18 mouse cellular contexts compared by ENCODE assay signal in genomic region chr1:88622356-88622755, GRCm38 (mm10).
DNase-seq lines count a peak whose midpoint lies in the region; ATAC-seq lines count a peak whose summit lies in the region.
"Had no signal": no experiment of that assay in that cellular context is flagged by ENCODE, and none has a peak within 500 bp of the region (broad histone marks: within the 10 kb centered on the region; RNA-seq: fewer than 3 reads in every experiment).

No protein-coding gene starts in this region.

- no peak overlapping the region for H3K27ac ChIP-seq in forebrain, embryonic 11.5 days (ENCODE audit: low read depth, low read length)
- H3K27ac ChIP-seq: kidney, postnatal 0 days; liver, embryonic 14.5 days; lung, embryonic 15.5 days; stomach, postnatal 0 days had no signal

- H3K27me3 ChIP-seq in splenic B cell, adult 2 months (ENCODE audit: control insufficient read depth, insufficient read depth, low read length, poor library complexity, severe bottlenecking), result no peaks in the 10 kb centered on the region
- H3K27me3 ChIP-seq in forebrain, embryonic 11.5 days (ENCODE audit: control insufficient read depth, insufficient read depth, low read length), result no peaks in the 10 kb centered on the region
- H3K27me3 ChIP-seq: CH12.LX; lung, embryonic 15.5 days had no signal

- peaks cover 4% of the 10 kb centered on the region; the same call in 1 of the 2 replicates for H3K4me1 ChIP-seq in forebrain, embryonic 11.5 days (replicated peaks; ENCODE audit: control insufficient read depth, insufficient read depth, low read length)

- ATAC-seq in forebrain, embryonic 11.5 days (replicated peaks; ENCODE audit: low FRiP score), result no peak

- peak; percentile 18 for DNase-seq in lung, postnatal 25 days (ENCODE audit: low spot score)
- DNase-seq in lung, postnatal 36 days, result no peak
- DNase-seq in T-cell, adult 2 months (ENCODE audit: low spot score), result peak; percentile 85
- DNase-seq in splenic B cell, adult 2 months (ENCODE audit: low read depth, low spot score), result peak; percentile 14
- DNase-seq in thymus, postnatal 36 days, result peak; percentile 53 to 75
- no peak for DNase-seq in forebrain, embryonic 11.5 days (ENCODE audit: low spot score)
- DNase-seq in frontal cortex, postnatal 14 days (ENCODE audit: low spot score in 2 of 2), result no peak
- DNase-seq: cerebellum, adult 2 months; gastrocnemius, postnatal 14 days; heart, postnatal 4 days; kidney, adult 18-20 months; right cerebral cortex, postnatal 25 days had no signal

- no peaks in the 10 kb centered on the region for H3K9me3 ChIP-seq in forebrain, embryonic 11.5 days (ENCODE audit: control insufficient read depth, low read length)
- H3K9me3 ChIP-seq: lung, embryonic 15.5 days had no signal

- no peaks in the 10 kb centered on the region for H3K36me3 ChIP-seq in splenic B cell, adult 2 months (ENCODE audit: control insufficient read depth, insufficient read depth, low read length, poor library complexity, severe bottlenecking)
- no peaks in the 10 kb centered on the region for H3K36me3 ChIP-seq in forebrain, embryonic 11.5 days (ENCODE audit: control insufficient read depth, insufficient read depth, low read length)
- H3K36me3 ChIP-seq: lung, embryonic 15.5 days had no signal

- H3K4me3 ChIP-seq in forebrain, embryonic 11.5 days (ENCODE audit: low read depth, low read length), result no peak overlapping the region
- H3K4me3 ChIP-seq: lung, embryonic 15.5 days had no signal

- 88% methylated on average over 6 of the region's 6 CpGs for WGBS in forebrain, embryonic 11.5 days

- no peak overlapping the region for H3K4me2 ChIP-seq in forebrain, embryonic 11.5 days (ENCODE audit: low read depth, low read length, severe bottlenecking)
- H3K4me2 ChIP-seq: heart, embryonic 11.5 days; lung, embryonic 15.5 days had no signal

- H3K9ac ChIP-seq in forebrain, embryonic 11.5 days (ENCODE audit: low read length), result no peak overlapping the region
- H3K9ac ChIP-seq: liver, embryonic 14.5 days; lung, embryonic 15.5 days had no signal

Comparison
In these comparisons a context has a peak if more than half of its experiments do, and no peak if none do; other contexts are left out.
1. DNase-seq: peak in lung, postnatal 25 days (single experiment), T-cell, adult 2 months (single experiment), splenic B cell, adult 2 months (single experiment) and thymus, postnatal 36 days (2 of 2); none in lung, postnatal 36 days (single experiment), forebrain, embryonic 11.5 days (single experiment) and frontal cortex, postnatal 14 days (0 of 2).